Mouse (Mus musculus): Measurements from ENCODE around the gene Vat1.

GRCm38 (mm10) chr11:101472336-101472735 lies 6.3 kb upstream of the Vat1 start:
- TF ChIP-seq POLR2A (IDR thresholded peaks at IDR 0.05; ENCODE audit: insufficient read depth, low read depth, low read length) = no peak
- no peak for TF ChIP-seq CTCF (IDR thresholded peaks at IDR 0.05; ENCODE audit: insufficient read depth, low read depth, low read length)

All from olfactory bulb, adult 2 months (tissue).